In the genomic region with DNA sequence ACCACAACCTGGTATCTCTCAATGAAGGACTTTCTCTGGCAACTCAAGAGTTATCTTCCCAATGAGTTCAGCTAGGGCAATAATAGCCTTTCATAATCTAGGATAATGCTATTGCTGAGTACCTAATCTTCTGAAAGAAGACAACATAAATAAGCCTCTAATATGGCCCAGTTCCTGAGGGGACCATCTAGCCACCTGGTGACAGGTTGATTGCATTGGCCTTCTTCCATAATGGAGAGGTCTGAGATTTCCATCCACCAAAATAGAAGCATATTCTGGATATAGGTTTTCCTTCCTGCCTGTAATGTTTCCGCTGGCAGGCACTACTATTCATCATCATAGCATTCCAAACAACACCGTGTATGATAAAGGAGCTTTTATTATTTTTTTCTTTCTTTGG, we compare ENCODE assay signal across 24 mouse cellular contexts.
"Had no signal": no experiment of that assay in that cellular context is flagged by ENCODE, and none has a peak within 500 bp of the region (broad histone marks: within the 10 kb centered on the region; RNA-seq: fewer than 3 reads in every experiment).

No protein-coding gene starts in this region.

- H3K4me1 ChIP-seq: limb, embryonic 12.5 days; limb, embryonic 15.5 days; megakaryocyte, embryonic 14.5 days; midbrain, embryonic 10.5 days; midbrain, embryonic 13.5 days had no signal

- H3K4me3 ChIP-seq: layer of hippocampus, adult 2 months; left cerebral cortex, adult 2 months; limb, embryonic 12.5 days; limb, embryonic 15.5 days; megakaryocyte, embryonic 14.5 days; midbrain, embryonic 10.5 days; midbrain, embryonic 13.5 days; myocyte; neural tube, embryonic 13.5 days had no signal

- H3K9me3 ChIP-seq: limb, embryonic 12.5 days; limb, embryonic 15.5 days; megakaryocyte, embryonic 14.5 days; midbrain, embryonic 10.5 days; midbrain, embryonic 13.5 days; neural tube, embryonic 13.5 days had no signal

- DNase-seq: kidney, adult 2 months; kidney, postnatal 25 days; layer of hippocampus, adult 9-11 months; left cerebral cortex, postnatal 4 days; liver, postnatal 0 days; lung, embryonic 14.5 days; lung, postnatal 36 days; thymus, adult 2 months; thymus, postnatal 14 days; thymus, postnatal 4 days had no signal

- ATAC-seq: liver, postnatal 0 days; lung, postnatal 0 days; midbrain, embryonic 13.5 days; midbrain, embryonic 16.5 days had no signal

- H3K9ac ChIP-seq: limb, embryonic 12.5 days; limb, embryonic 15.5 days; liver, embryonic 14.5 days; liver, postnatal 0 days; lung, embryonic 14.5 days; midbrain, embryonic 13.5 days; neural tube, embryonic 13.5 days had no signal

- H3K36me3 ChIP-seq: limb, embryonic 12.5 days; limb, embryonic 15.5 days; midbrain, embryonic 10.5 days; midbrain, embryonic 13.5 days; neural tube, embryonic 13.5 days had no signal

- H3K27ac ChIP-seq: kidney, postnatal 0 days; layer of hippocampus, adult 2 months; left cerebral cortex, adult 2 months; limb, embryonic 12.5 days; limb, embryonic 15.5 days; liver, embryonic 14.5 days; midbrain, embryonic 10.5 days; midbrain, embryonic 13.5 days; neural tube, embryonic 13.5 days had no signal

- H3K27me3 ChIP-seq: limb, embryonic 12.5 days; limb, embryonic 15.5 days; megakaryocyte, embryonic 14.5 days; midbrain, embryonic 13.5 days; neural tube, embryonic 13.5 days had no signal

- H3K4me2 ChIP-seq: limb, embryonic 12.5 days; limb, embryonic 15.5 days; liver, embryonic 11.5 days; lung, embryonic 14.5 days; midbrain, embryonic 13.5 days; neural tube, embryonic 13.5 days had no signal
